ENCODE assay signal across 9 mouse cellular contexts in the genomic region with DNA sequence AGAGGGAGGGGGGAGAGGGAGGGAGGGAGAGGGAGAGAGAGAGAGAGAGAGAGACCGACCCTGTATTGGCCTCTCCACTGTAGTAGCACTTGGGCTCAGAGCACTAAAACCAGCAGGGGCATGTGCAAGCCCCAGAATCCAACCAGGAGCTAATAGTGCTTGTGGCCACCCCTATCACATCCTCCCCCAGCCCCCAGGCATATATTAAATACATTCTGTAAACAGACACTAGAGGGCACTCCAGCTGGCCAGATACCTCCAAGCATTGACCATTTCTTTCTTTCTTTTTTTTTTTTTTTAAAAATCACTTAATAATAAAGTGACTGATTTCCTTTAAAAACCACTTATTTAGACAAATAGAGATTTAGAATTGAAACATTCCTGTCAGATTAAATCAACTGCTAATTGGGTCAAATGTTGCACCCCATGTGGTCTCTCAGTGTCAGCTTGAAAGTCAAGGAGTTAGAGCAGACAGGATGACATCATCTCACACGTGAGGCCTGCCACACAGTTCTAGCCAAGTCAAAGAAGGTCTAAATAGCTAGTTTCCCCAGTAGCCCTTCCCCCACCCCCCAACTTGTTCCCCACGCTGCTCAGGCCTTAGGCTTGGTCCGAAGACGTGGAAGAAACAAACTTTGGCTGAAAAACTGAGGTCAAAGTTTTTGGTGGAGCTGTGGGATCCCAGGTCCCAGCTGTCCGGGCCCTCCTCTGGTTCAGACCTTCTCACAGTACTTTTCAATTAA.
DNase-seq lines count a peak whose midpoint lies in the region; ATAC-seq and TF ChIP-seq lines count a peak whose summit lies in the region.
"Had no signal": no experiment of that assay in that cellular context is flagged by ENCODE, and none has a peak within 500 bp of the region (broad histone marks: within the 10 kb centered on the region; RNA-seq: fewer than 3 reads in every experiment).

No protein-coding gene starts in this region.

- no peak overlapping the region for H3K9ac ChIP-seq in heart, adult 2 months (ENCODE audit: low read depth, low read length)
- H3K9ac ChIP-seq in hindbrain, embryonic 15.5 days, result no peak overlapping the region
- no peak overlapping the region for H3K9ac ChIP-seq in liver, embryonic 12.5 days
- H3K9ac ChIP-seq in stomach, postnatal 0 days (ENCODE audit: low read length), result no peak overlapping the region
- H3K9ac ChIP-seq: embryonic facial prominence, embryonic 12.5 days had no signal

- 0 out of 2 replicates have a peak, but pooled peaks have one; percentile 51 for ATAC-seq in hindbrain, embryonic 15.5 days (ENCODE audit: low FRiP score, low read depth)
- ATAC-seq in liver, embryonic 12.5 days, result peak; percentile 48; the same call in 1 of the 2 replicates
- ATAC-seq in stomach, postnatal 0 days (ENCODE audit: low FRiP score, low TSS enrichment), result peak; percentile 49; the same call in 1 of the 2 replicates

- no peak for TF ChIP-seq POLR2A in heart, adult 2 months (IDR thresholded peaks at IDR 0.05; ENCODE audit: insufficient read depth, low read depth, low read length)

- intact Hi-C loops in heart, adult 2 months (cut with DNase I), result loop anchor here (1.0 to 5.0 kb wide), 3 partner anchors 124 to 346 kb away; a partner anchor contains a TSS
- intact Hi-C loops in heart, postnatal 25 days (cut with DNase I), result loop anchor here (5.0 kb wide), 2 partner anchors 126 to 321 kb away; no protein-coding TSS in a partner anchor

- H3K36me3 ChIP-seq in heart, adult 2 months (ENCODE audit: control insufficient read depth, insufficient read depth, low read length), result peaks cover 6% of the 10 kb centered on the region
- H3K36me3 ChIP-seq in hindbrain, embryonic 15.5 days, result no peaks in the 10 kb centered on the region
- H3K36me3 ChIP-seq in liver, embryonic 12.5 days, result no peaks in the 10 kb centered on the region
- H3K36me3 ChIP-seq in stomach, postnatal 0 days (ENCODE audit: control insufficient read depth, insufficient read depth, low read length), result no peaks in the 10 kb centered on the region
- H3K36me3 ChIP-seq: embryonic facial prominence, embryonic 12.5 days had no signal

- 53% methylated on average over 6 of the region's 6 CpGs for WGBS in heart, adult 2 months
- WGBS in hindbrain, embryonic 15.5 days, result 28% methylated on average over 6 of the region's 6 CpGs
- WGBS in liver, embryonic 12.5 days (ENCODE audit: insufficient replicate concordance), result 40% methylated on average over 6 of the region's 6 CpGs
- 45% methylated on average over 6 of the region's 6 CpGs for WGBS in stomach, postnatal 0 days

- no peak for TF ChIP-seq EP300 in heart, adult 2 months (IDR thresholded peaks at IDR 0.05; ENCODE audit: insufficient read depth, low read depth, low read length)
- TF ChIP-seq EP300 in stomach, postnatal 0 days (optimal IDR thresholded peaks at IDR 0.05), result no peak

- DNase-seq in heart, adult 2 months, result peak in 1 of 2 experiments; percentile 24
- no peak for DNase-seq in heart, postnatal 25 days (ENCODE audit: low spot score)
- peak; percentile 84 for DNase-seq in ZHBTc4 (ENCODE audit: low read depth, low spot score)
- peak; percentile 23 for DNase-seq in stomach, postnatal 0 days (ENCODE audit: low spot score)
- DNase-seq in layer of hippocampus, adult 8-10 months (ENCODE audit: low spot score in 2 of 2), result no peak
- no peak for DNase-seq in testis, postnatal 10 days (ENCODE audit: low spot score)

- peaks cover 15% of the 10 kb centered on the region for H3K4me1 ChIP-seq in heart, adult 2 months (ENCODE audit: control insufficient read depth, insufficient read depth, low read length)
- H3K4me1 ChIP-seq in hindbrain, embryonic 15.5 days (replicated peaks), result peaks cover 21% of the 10 kb centered on the region; the same call in 1 of the 2 replicates
- H3K4me1 ChIP-seq in liver, embryonic 12.5 days, result peaks cover 47% of the 10 kb centered on the region
- peaks cover 4% of the 10 kb centered on the region; the same call in 1 of the 2 replicates for H3K4me1 ChIP-seq in stomach, postnatal 0 days (replicated peaks; ENCODE audit: control insufficient read depth, insufficient read depth)

- H3K4me3 ChIP-seq in heart, adult 2 months, result no peak overlapping the region
- no peak overlapping the region for H3K4me3 ChIP-seq in hindbrain, embryonic 15.5 days
- no peak overlapping the region for H3K4me3 ChIP-seq in liver, embryonic 12.5 days
- H3K4me3 ChIP-seq in stomach, postnatal 0 days (ENCODE audit: low read depth, low read length), result no peak overlapping the region
- H3K4me3 ChIP-seq: embryonic facial prominence, embryonic 12.5 days had no signal

- no peaks in the 10 kb centered on the region for H3K9me3 ChIP-seq in hindbrain, embryonic 15.5 days
- no peaks in the 10 kb centered on the region for H3K9me3 ChIP-seq in liver, embryonic 12.5 days (replicated peaks)
- H3K9me3 ChIP-seq in stomach, postnatal 0 days (ENCODE audit: control insufficient read depth, low read length), result no peaks in the 10 kb centered on the region
- H3K9me3 ChIP-seq: embryonic facial prominence, embryonic 12.5 days had no signal

- peak; percentile 75 for TF ChIP-seq CTCF in heart, adult 2 months (IDR thresholded peaks at IDR 0.05)
- TF ChIP-seq CTCF in stomach, postnatal 0 days (IDR thresholded peaks at IDR 0.05; ENCODE audit: low read depth), result peak; percentile 75

- H3K79me2 ChIP-seq in heart, adult 2 months (replicated peaks; ENCODE audit: control insufficient read depth, insufficient read depth, low read length), result no peaks in the 10 kb centered on the region

- H3K27ac ChIP-seq in heart, adult 2 months, result no peak overlapping the region
- H3K27ac ChIP-seq in hindbrain, embryonic 15.5 days (replicated peaks), result peak overlapping the region; percentile 39; the same call in 1 of the 2 replicates
- H3K27ac ChIP-seq in liver, embryonic 12.5 days, result no peak overlapping the region
- H3K27ac ChIP-seq in stomach, postnatal 0 days (replicated peaks), result no peak overlapping the region
- H3K27ac ChIP-seq: embryonic facial prominence, embryonic 12.5 days had no signal

- H3K4me2 ChIP-seq in hindbrain, embryonic 15.5 days, result no peak overlapping the region
- no peak overlapping the region for H3K4me2 ChIP-seq in liver, embryonic 12.5 days
- no peak overlapping the region for H3K4me2 ChIP-seq in stomach, postnatal 0 days (replicated peaks; ENCODE audit: low read depth)
- H3K4me2 ChIP-seq: embryonic facial prominence, embryonic 12.5 days had no signal

- no peaks in the 10 kb centered on the region for H3K27me3 ChIP-seq in heart, adult 2 months (ENCODE audit: control insufficient read depth, insufficient read depth, low read length)
- no peaks in the 10 kb centered on the region for H3K27me3 ChIP-seq in hindbrain, embryonic 15.5 days
- no peaks in the 10 kb centered on the region for H3K27me3 ChIP-seq in liver, embryonic 12.5 days (replicated peaks)
- no peaks in the 10 kb centered on the region for H3K27me3 ChIP-seq in stomach, postnatal 0 days (ENCODE audit: control insufficient read depth, insufficient read depth, low read length)

Comparison
In these comparisons a context has a peak if more than half of its experiments do, and no peak if none do; other contexts are left out.
1. DNase-seq: peak in ZHBTc4 (single experiment) and stomach, postnatal 0 days (single experiment); none in heart, postnatal 25 days (single experiment), layer of hippocampus, adult 8-10 months (0 of 2) and testis, postnatal 10 days (single experiment).
2. Peak in every context shown above with its lines, with median percentiles within 50 percentile points of each other: ATAC-seq.